Mouse (Mus musculus) thymus, adult 2 months (tissue): Measurements from ENCODE around the gene Ttbk2.

ENCODE experiments used
- CTCF ChIP-seq: fragments of 200-500 bp; IDR thresholded peaks from 2 replicates; pipeline ENCODE4 v1.5.1; 2012; ENCODE audit warnings: mild to moderate bottlenecking, control low read depth, low read length, moderate library complexity, borderline replicate concordance; ENCODE audit not compliant: control insufficient read depth, poor library complexity, insufficient read depth; ENCODE audit errors: extremely low read depth
- POLR2A ChIP-seq: fragments of 200-500 bp; IDR thresholded peaks from 2 replicates; pipeline ENCODE4 v1.6.1; 2012; ENCODE audit warnings: mild to moderate bottlenecking, low read length, control low read depth, moderate library complexity; ENCODE audit not compliant: control insufficient read depth, poor library complexity, insufficient read depth; ENCODE audit errors: extremely low read depth

DNA sequence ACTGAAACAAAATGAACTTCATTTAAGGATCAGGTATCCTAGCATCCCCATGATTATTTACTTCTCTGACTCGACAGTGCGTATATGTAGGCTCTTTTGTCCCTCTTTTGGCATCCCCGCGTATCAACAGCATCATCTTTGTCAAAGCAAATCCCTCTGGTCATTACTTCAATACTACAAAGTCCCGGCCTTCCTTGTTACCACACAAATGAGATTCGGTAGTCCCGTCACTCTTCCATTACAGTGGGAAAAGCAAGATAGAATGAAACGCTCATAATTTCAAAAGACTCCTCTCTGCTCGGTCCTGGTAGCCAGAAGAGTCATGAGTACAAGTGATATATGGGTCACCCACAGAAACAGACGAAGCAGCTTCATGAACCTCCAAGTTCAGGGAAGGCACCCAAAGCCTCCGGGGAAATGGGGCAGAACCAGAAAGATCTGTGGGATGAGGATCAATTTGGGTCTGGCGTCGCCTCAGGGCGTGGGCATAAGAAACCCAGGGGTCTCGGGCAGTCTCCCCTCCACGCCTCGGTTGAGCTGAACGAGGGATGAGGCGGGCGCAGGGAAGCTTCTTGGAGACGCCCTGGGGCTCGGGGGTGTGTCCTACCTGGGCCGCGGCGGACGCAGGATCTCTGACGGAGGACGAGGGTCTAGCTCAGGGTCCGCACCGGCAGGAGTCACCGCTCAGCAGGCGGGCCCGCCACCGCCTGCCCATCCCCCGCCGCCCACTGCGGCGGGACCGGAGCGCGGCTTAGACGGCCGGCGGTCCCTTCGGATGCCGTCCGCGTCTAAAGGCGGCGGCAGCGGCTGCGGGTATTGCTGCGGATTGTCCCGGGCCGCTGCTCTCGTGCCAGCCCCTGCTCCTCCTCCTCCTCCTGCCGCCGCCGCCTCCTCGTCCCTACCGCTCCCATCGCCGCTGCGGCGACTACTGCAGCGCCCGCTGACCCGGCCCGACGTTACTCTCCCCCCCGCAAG, 668 bp downstream of the Ttbk2 start, which contains the start of gene Cdan1:
- TF ChIP-seq CTCF: no peak
- TF ChIP-seq POLR2A: no peak; the same call in 1 of the 2 replicates
